In the genomic region with DNA sequence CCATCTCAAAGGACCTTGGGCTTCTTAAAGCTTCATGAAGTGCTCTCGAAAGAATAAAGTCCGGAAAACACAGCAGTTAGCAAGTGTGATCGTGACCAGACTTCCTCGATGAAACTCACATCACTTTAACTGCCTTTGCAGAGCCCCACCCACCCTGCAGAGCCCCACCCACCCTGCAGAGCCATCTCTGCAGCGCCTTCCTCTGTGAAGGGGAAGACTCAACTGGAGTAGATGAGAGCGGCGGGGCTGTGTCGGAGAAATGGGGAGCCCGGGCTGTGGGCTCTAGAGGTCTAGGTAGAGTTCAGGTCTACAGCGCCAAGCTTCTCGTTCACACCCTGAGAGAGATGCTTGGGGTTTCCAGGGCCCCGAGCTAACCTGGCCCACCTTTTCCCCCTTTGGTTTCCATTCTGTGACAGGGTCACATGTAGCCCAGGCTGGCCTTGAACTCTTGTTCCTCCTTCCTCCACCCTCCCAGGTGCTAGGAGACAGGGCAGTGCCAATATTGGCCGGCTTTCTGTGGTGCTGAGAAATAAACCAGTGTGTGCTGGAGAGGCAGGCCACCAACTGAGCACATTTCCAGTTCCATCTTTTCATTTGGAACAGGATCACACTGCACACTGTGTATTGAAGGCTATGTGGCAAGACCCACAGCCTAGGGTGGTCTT, we compare ENCODE assay signal across 18 mouse cellular contexts.
"Had no signal": no experiment of that assay in that cellular context is flagged by ENCODE, and none has a peak within 500 bp of the region (broad histone marks: within the 10 kb centered on the region; RNA-seq: fewer than 3 reads in every experiment).

No protein-coding gene starts in this region.

- H3K4me1 ChIP-seq: limb, embryonic 13.5 days; liver, embryonic 15.5 days; lung, embryonic 15.5 days; midbrain, embryonic 12.5 days; stomach, embryonic 15.5 days had no signal

- H3K27me3 ChIP-seq: limb, embryonic 13.5 days; liver, embryonic 12.5 days; liver, embryonic 15.5 days; lung, embryonic 15.5 days; midbrain, embryonic 12.5 days; stomach, embryonic 15.5 days had no signal

- H3K27ac ChIP-seq: limb, embryonic 13.5 days; liver, embryonic 12.5 days; liver, embryonic 15.5 days; lung, embryonic 15.5 days; midbrain, embryonic 12.5 days; stomach, embryonic 15.5 days had no signal

- H3K4me3 ChIP-seq: limb, embryonic 13.5 days; liver, embryonic 12.5 days; liver, embryonic 15.5 days; lung, embryonic 15.5 days; midbrain, embryonic 12.5 days; stomach, embryonic 15.5 days had no signal

- DNase-seq: kidney, adult 8-10 months; kidney, postnatal 14 days; kidney, postnatal 4 days; left cerebral cortex, postnatal 4 days; liver; lung, adult 18-20 months; lung, postnatal 14 days; lung, postnatal 4 days; right cerebral cortex, adult 18-20 months; right cerebral cortex, postnatal 25 days; spleen, adult 18-20 months; thymus, postnatal 25 days had no signal

- H3K9ac ChIP-seq: limb, embryonic 13.5 days; liver, embryonic 12.5 days; liver, embryonic 15.5 days; lung, embryonic 15.5 days; midbrain, embryonic 12.5 days; stomach, embryonic 15.5 days had no signal

- ATAC-seq: liver, embryonic 12.5 days had no signal

- H3K9me3 ChIP-seq: limb, embryonic 13.5 days; liver, embryonic 12.5 days; liver, embryonic 15.5 days; lung, embryonic 15.5 days; midbrain, embryonic 12.5 days; stomach, embryonic 15.5 days had no signal
